Mouse (Mus musculus): Measurements from ENCODE around the gene Snrnp25.

GRCm38 (mm10) chr11:32242209-32242608 lies 37.0 kb downstream of the Snrnp25 start:
- no peak for TF ChIP-seq POLR2A (IDR thresholded peaks at IDR 0.05; ENCODE audit: insufficient read depth, low read depth, low read length)
- no peak for TF ChIP-seq CTCF (IDR thresholded peaks at IDR 0.05; ENCODE audit: insufficient read depth, low read depth, low read length)
